In genomic region chr3:93444343-93445164, GRCm38 (mm10) we compare ENCODE assay signal across 8 mouse cellular contexts. TPM values are rescaled to one million over a fixed set of nuclear protein-coding genes. Genes with fewer than 3 reads are reported as not detected.
DNase-seq lines count a peak whose midpoint lies in the region; ATAC-seq and TF ChIP-seq lines count a peak whose summit lies in the region.

No protein-coding gene starts in this region.

- no peaks in the 10 kb centered on the region for H3K36me3 ChIP-seq in erythroblast, embryonic 14.5 days (ENCODE audit: control insufficient read depth)
- H3K36me3 ChIP-seq in heart, embryonic 12.5 days, result no peaks in the 10 kb centered on the region
- no peaks in the 10 kb centered on the region for H3K36me3 ChIP-seq in kidney, embryonic 15.5 days
- H3K36me3 ChIP-seq in midbrain, embryonic 16.5 days (ENCODE audit: control insufficient read depth, insufficient read depth, low read length), result no peaks in the 10 kb centered on the region
- H3K36me3 ChIP-seq in stomach, embryonic 16.5 days (ENCODE audit: control insufficient read depth, insufficient read depth, low read length), result no peaks in the 10 kb centered on the region

- TF ChIP-seq POLR2A in embryonic fibroblast, embryonic 13.5 days (IDR thresholded peaks at IDR 0.05; ENCODE audit: low read depth, low read length), result no peak

- H3K4me1 ChIP-seq in erythroblast, embryonic 14.5 days (ENCODE audit: control insufficient read depth), result no peaks in the 10 kb centered on the region
- H3K4me1 ChIP-seq in embryonic fibroblast, embryonic 13.5 days (ENCODE audit: control insufficient read depth, insufficient read depth, low read length), result no peaks in the 10 kb centered on the region
- H3K4me1 ChIP-seq in heart, embryonic 12.5 days (replicated peaks), result peaks cover 13% of the 10 kb centered on the region
- peaks cover 44% of the 10 kb centered on the region for H3K4me1 ChIP-seq in kidney, embryonic 15.5 days
- peaks cover 17% of the 10 kb centered on the region for H3K4me1 ChIP-seq in midbrain, embryonic 16.5 days (ENCODE audit: control insufficient read depth, insufficient read depth, low read length)
- H3K4me1 ChIP-seq in stomach, embryonic 16.5 days (ENCODE audit: control insufficient read depth, insufficient read depth, low read length), result peaks cover 21% of the 10 kb centered on the region

- H3K4me2 ChIP-seq in heart, embryonic 12.5 days, result peak overlapping the region; percentile 98
- peak overlapping the region; percentile 95 for H3K4me2 ChIP-seq in kidney, embryonic 15.5 days
- H3K4me2 ChIP-seq in midbrain, embryonic 16.5 days (ENCODE audit: low read length), result peak overlapping the region; percentile 82
- H3K4me2 ChIP-seq in stomach, embryonic 16.5 days (ENCODE audit: low read depth, low read length), result peak overlapping the region; percentile 71

- peak; percentile 59 for DNase-seq in liver

- no peak for ATAC-seq in erythroblast, adult 5-6 weeks (replicated peaks; ENCODE audit: low FRiP score, poor library complexity, severe bottlenecking)
- ATAC-seq in heart, embryonic 12.5 days (ENCODE audit: insufficient number of reproducible peaks, low FRiP score), result peak; percentile 81
- peak; percentile 85 for ATAC-seq in kidney, embryonic 15.5 days (replicated peaks; ENCODE audit: low FRiP score)
- peak; percentile 89 for ATAC-seq in midbrain, embryonic 16.5 days
- ATAC-seq in stomach, embryonic 16.5 days (ENCODE audit: insufficient read depth, low FRiP score), result peak; percentile 84

- peak overlapping the region; percentile 71 for H3K9ac ChIP-seq in heart, embryonic 12.5 days
- peak overlapping the region; percentile 45 for H3K9ac ChIP-seq in kidney, embryonic 15.5 days
- H3K9ac ChIP-seq in midbrain, embryonic 16.5 days (ENCODE audit: low read depth, low read length), result peak overlapping the region; percentile 56
- peak overlapping the region; percentile 58 for H3K9ac ChIP-seq in stomach, embryonic 16.5 days (ENCODE audit: low read length)

- H3K27ac ChIP-seq in embryonic fibroblast, embryonic 13.5 days (ENCODE audit: insufficient read depth, low read length), result no peak overlapping the region
- H3K27ac ChIP-seq in heart, embryonic 12.5 days (ENCODE audit: poor library complexity, severe bottlenecking), result no peak overlapping the region
- H3K27ac ChIP-seq in kidney, embryonic 15.5 days, result peak overlapping the region; percentile 66
- peak overlapping the region; percentile 66 for H3K27ac ChIP-seq in midbrain, embryonic 16.5 days (ENCODE audit: low read length)
- peak overlapping the region; percentile 60 for H3K27ac ChIP-seq in stomach, embryonic 16.5 days (ENCODE audit: low read length)

- under 1% methylated on average over 56 of the region's 56 CpGs for WGBS in heart, embryonic 12.5 days
- WGBS in kidney, embryonic 15.5 days, result under 1% methylated on average over 56 of the region's 56 CpGs
- WGBS in midbrain, embryonic 16.5 days, result under 1% methylated on average over 56 of the region's 56 CpGs
- under 1% methylated on average over 56 of the region's 56 CpGs for WGBS in stomach, embryonic 16.5 days

- peak overlapping the region; percentile 35 for H3K4me3 ChIP-seq in erythroblast, embryonic 14.5 days (replicated peaks)
- peak overlapping the region; percentile 50 for H3K4me3 ChIP-seq in embryonic fibroblast, embryonic 13.5 days (ENCODE audit: insufficient read depth, low read length)
- H3K4me3 ChIP-seq in heart, embryonic 12.5 days, result peak overlapping the region; percentile 67
- peak overlapping the region; percentile 52 for H3K4me3 ChIP-seq in kidney, embryonic 15.5 days (replicated peaks)
- H3K4me3 ChIP-seq in midbrain, embryonic 16.5 days (ENCODE audit: low read depth, low read length), result peak overlapping the region; percentile 54
- peak overlapping the region; percentile 70 for H3K4me3 ChIP-seq in stomach, embryonic 16.5 days (replicated peaks; ENCODE audit: low read length)

- H3K9me3 ChIP-seq in erythroblast, embryonic 14.5 days (ENCODE audit: control insufficient read depth, low read length), result peaks cover 11% of the 10 kb centered on the region; the same call in 1 of the 2 replicates
- no peaks in the 10 kb centered on the region for H3K9me3 ChIP-seq in heart, embryonic 12.5 days (replicated peaks)
- H3K9me3 ChIP-seq in kidney, embryonic 15.5 days (replicated peaks), result no peaks in the 10 kb centered on the region
- H3K9me3 ChIP-seq in midbrain, embryonic 16.5 days (replicated peaks; ENCODE audit: control insufficient read depth, low read length, poor library complexity, severe bottlenecking), result no peaks in the 10 kb centered on the region
- no peaks in the 10 kb centered on the region for H3K9me3 ChIP-seq in stomach, embryonic 16.5 days (replicated peaks; ENCODE audit: control insufficient read depth, low read length)

- no peak for TF ChIP-seq CTCF in embryonic fibroblast, embryonic 13.5 days (IDR thresholded peaks at IDR 0.05; ENCODE audit: borderline replicate concordance, insufficient read depth, low read length)

- peaks cover 76% of the 10 kb centered on the region for H3K27me3 ChIP-seq in erythroblast, embryonic 14.5 days (ENCODE audit: control insufficient read depth)
- H3K27me3 ChIP-seq in heart, embryonic 12.5 days (replicated peaks), result peaks cover 23% of the 10 kb centered on the region
- peaks cover 58% of the 10 kb centered on the region for H3K27me3 ChIP-seq in kidney, embryonic 15.5 days
- peaks cover 7% of the 10 kb centered on the region for H3K27me3 ChIP-seq in midbrain, embryonic 16.5 days (ENCODE audit: control insufficient read depth, insufficient read depth, low read depth, low read length)
- H3K27me3 ChIP-seq in stomach, embryonic 16.5 days (ENCODE audit: control insufficient read depth, insufficient read depth, low read length), result peaks cover 12% of the 10 kb centered on the region

RNA-seq across cellular contexts. Expression of gene Tchh, which starts 2.4 kb away (rescaled TPM):
- not detected in 2 replicates for polyA plus RNA-seq in erythroblast, embryonic 14.5 days (2012)
- 0.19 TPM in 1 of 2 replicates, not detected in the other for total RNA-seq in erythroblast, adult 5-6 weeks (2015; ENCODE audit: low replicate concordance)
- total RNA-seq in erythroblast, adult 5-6 weeks (2017; ENCODE audit: low replicate concordance), result not detected in 2 replicates
- 0.17 and 0.32 TPM in 2 replicates for polyA plus RNA-seq in embryonic fibroblast, embryonic 13.5 days (2011; ENCODE audit: insufficient read length, low read depth, missing spikeins)
- 0.76 and 0.93 TPM in 2 replicates for polyA plus RNA-seq in heart, embryonic 12.5 days (2016; fragmentation: Nextera tagmentation; extraction: Ambion mirVana)
- polyA plus RNA-seq in kidney, embryonic 15.5 days (2015; fragmentation: Nextera tagmentation; extraction: Ambion mirVana), result 4.0 and 5.0 TPM in 2 replicates
- 1.1 and 1.2 TPM in 2 replicates for polyA plus RNA-seq in midbrain, embryonic 16.5 days (2015; fragmentation: Nextera tagmentation; extraction: Ambion mirVana)
- polyA plus RNA-seq in stomach, embryonic 16.5 days (2015; fragmentation: Nextera tagmentation; extraction: Ambion mirVana), result 2.4 and 2.6 TPM in 2 replicates

RNA-seq across cellular contexts. Expression of gene Tchhl1, which starts 24.0 kb away (rescaled TPM):
- polyA plus RNA-seq in erythroblast, embryonic 14.5 days (2012), result not detected in 2 replicates
- total RNA-seq in erythroblast, adult 5-6 weeks (2015; ENCODE audit: low replicate concordance), result not detected in 2 replicates
- not detected in 2 replicates for total RNA-seq in erythroblast, adult 5-6 weeks (2017; ENCODE audit: low replicate concordance)
- not detected in 2 replicates for polyA plus RNA-seq in embryonic fibroblast, embryonic 13.5 days (2011; ENCODE audit: insufficient read length, low read depth, missing spikeins)
- polyA plus RNA-seq in heart, embryonic 12.5 days (2016; fragmentation: Nextera tagmentation; extraction: Ambion mirVana), result not detected in 2 replicates
- 0.15 and 0.38 TPM in 2 replicates for polyA plus RNA-seq in kidney, embryonic 15.5 days (2015; fragmentation: Nextera tagmentation; extraction: Ambion mirVana)
- not detected in 2 replicates for polyA plus RNA-seq in midbrain, embryonic 16.5 days (2015; fragmentation: Nextera tagmentation; extraction: Ambion mirVana)
- not detected in 2 replicates for polyA plus RNA-seq in stomach, embryonic 16.5 days (2015; fragmentation: Nextera tagmentation; extraction: Ambion mirVana)

RNA-seq across cellular contexts. Expression of gene Rptn, which starts 51.1 kb away (rescaled TPM):
- polyA plus RNA-seq in erythroblast, embryonic 14.5 days (2012), result 0.01 TPM in 1 of 2 replicates, not detected in the other
- not detected in 2 replicates for total RNA-seq in erythroblast, adult 5-6 weeks (2015; ENCODE audit: low replicate concordance)
- total RNA-seq in erythroblast, adult 5-6 weeks (2017; ENCODE audit: low replicate concordance), result not detected in 2 replicates
- not detected in 2 replicates for polyA plus RNA-seq in embryonic fibroblast, embryonic 13.5 days (2011; ENCODE audit: insufficient read length, low read depth, missing spikeins)
- not detected in 2 replicates for polyA plus RNA-seq in heart, embryonic 12.5 days (2016; fragmentation: Nextera tagmentation; extraction: Ambion mirVana)
- polyA plus RNA-seq in kidney, embryonic 15.5 days (2015; fragmentation: Nextera tagmentation; extraction: Ambion mirVana), result not detected in 2 replicates
- not detected in 2 replicates for polyA plus RNA-seq in midbrain, embryonic 16.5 days (2015; fragmentation: Nextera tagmentation; extraction: Ambion mirVana)
- polyA plus RNA-seq in stomach, embryonic 16.5 days (2015; fragmentation: Nextera tagmentation; extraction: Ambion mirVana), result 30.5 and 60.5 TPM in 2 replicates

Comparison
In these comparisons a context has a peak if more than half of its experiments do, and no peak if none do; other contexts are left out.
1. H3K27ac ChIP-seq: peak in kidney, embryonic 15.5 days (single experiment), midbrain, embryonic 16.5 days (single experiment) and stomach, embryonic 16.5 days (single experiment); none in embryonic fibroblast, embryonic 13.5 days (single experiment) and heart, embryonic 12.5 days (single experiment).
2. RNA of gene Rptn, which starts 51.1 kb away (polyA plus RNA-seq): 30.5 to 60.5 TPM in stomach, embryonic 16.5 days; 0.01 TPM in erythroblast, embryonic 14.5 days, not detected in embryonic fibroblast, embryonic 13.5 days, not detected in heart, embryonic 12.5 days, not detected in kidney, embryonic 15.5 days and not detected in midbrain, embryonic 16.5 days; every median in the first group is over 10 times any median in the second.
3. Peak in every context shown above with its lines, with median percentiles within 50 percentile points of each other: H3K4me3 ChIP-seq, H3K4me2 ChIP-seq and H3K9ac ChIP-seq.